Mouse (Mus musculus) testis, adult 2 months (tissue): ENCODE measurements around the gene Itga10. TPM values are rescaled to one million over a fixed set of nuclear protein-coding genes. Genes with fewer than 3 reads are reported as not detected.
A peak's percentile ranks its signal among the peaks of the same experiment; 100 is the strongest.
"Not testable (repeated sequence)": the region's sequence is repeated elsewhere in the genome, so short reads cannot be mapped to it uniquely, and the experiment has no call there.

ENCODE experiments used
- H3K27ac ChIP-seq: fragments of 200-500 bp; 2 replicates; pipeline ENCODE4 v1.5.1; 2012; ENCODE audit warnings: low read depth, low read length; ENCODE audit not compliant: control insufficient read depth, insufficient read depth
- H3K27me3 ChIP-seq: fragments of 200-500 bp; 2 replicates; pipeline ENCODE4 v1.6.1; 2012; ENCODE audit warnings: mild to moderate bottlenecking, low read length, moderate library complexity; ENCODE audit not compliant: control insufficient read depth, insufficient read depth
- H3K36me3 ChIP-seq: fragments of 200-500 bp; 2 replicates; pipeline ENCODE4 v1.6.1; 2012; ENCODE audit warnings: mild to moderate bottlenecking, low read length; ENCODE audit not compliant: control insufficient read depth, insufficient read depth
- H3K4me1 ChIP-seq: fragments of 200-500 bp; 2 replicates; pipeline ENCODE4 v1.6.1; 2012; ENCODE audit warnings: low read length; ENCODE audit not compliant: control insufficient read depth, insufficient read depth
- H3K4me3 ChIP-seq: fragments of 200-500 bp; 2 replicates; pipeline ENCODE4 v1.5.1; 2012; ENCODE audit warnings: low read depth, mild to moderate bottlenecking, low read length, moderate library complexity, mixed read lengths; ENCODE audit not compliant: control insufficient read depth
- CTCF ChIP-seq: fragments of 200-500 bp; IDR thresholded peaks from 2 replicates; pipeline ENCODE4 v1.5.1; 2012; ENCODE audit warnings: low read depth, mild to moderate bottlenecking, inconsistent platforms, low read length, moderate library complexity; ENCODE audit not compliant: control insufficient read depth, insufficient read depth, insufficient replicate concordance
- POLR2A ChIP-seq: fragments of 200-500 bp; IDR thresholded peaks from 2 replicates; pipeline ENCODE4 v1.6.1; 2012; ENCODE audit warnings: low read depth, mild to moderate bottlenecking, inconsistent platforms, low read length, moderate library complexity; ENCODE audit not compliant: control insufficient read depth
- polyA plus RNA-seq: library from polyadenylated mRNA; depleted of rRNA; stranded (reverse); fragments of >200 nt; gene quantifications from 2 replicates; pipeline ENCODE4 v1.2.3, GENCODE M21; 2012

Itga10 gene
- polyA plus RNA-seq, 1 experiment = 1.0 TPM

DNA sequence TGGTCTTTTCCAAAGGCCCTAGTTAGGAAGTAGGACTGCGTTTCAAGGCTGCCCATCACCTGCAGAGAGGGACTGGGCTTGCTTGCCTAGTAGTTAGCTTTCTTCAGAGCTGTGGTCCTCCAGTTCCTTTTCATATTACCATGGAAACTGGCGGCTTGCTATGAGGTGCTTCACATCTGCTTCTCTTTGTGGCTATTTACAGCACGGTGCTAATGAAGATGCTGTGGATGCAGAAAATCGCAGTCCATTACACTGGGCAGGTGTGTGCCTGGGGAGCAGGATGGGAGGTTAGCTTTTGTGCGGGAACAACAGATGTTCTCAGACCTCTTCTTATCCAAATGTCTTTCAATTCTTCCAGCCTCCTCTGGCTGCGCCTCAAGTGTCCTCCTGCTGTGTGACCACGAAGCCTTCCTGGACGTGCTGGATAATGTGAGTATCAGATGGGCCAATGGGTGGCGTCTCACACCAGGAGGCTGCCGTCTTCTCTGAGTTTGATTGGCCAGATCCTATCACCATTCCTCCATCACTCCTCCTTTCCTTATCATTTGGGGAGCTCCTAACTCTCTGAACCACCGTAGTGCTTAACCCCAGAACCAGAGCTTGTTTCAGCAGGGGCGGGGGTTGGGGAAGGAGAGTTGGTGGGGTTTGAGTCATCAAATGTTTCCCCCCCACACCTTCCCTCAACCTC, 35.0 kb downstream of the Itga10 start:
- H3K4me3 ChIP-seq = no peak overlapping the region
- no peak for TF ChIP-seq POLR2A
- TF ChIP-seq CTCF = no peak
- H3K27ac ChIP-seq = no peak overlapping the region
- no peaks in the 10 kb centered on the region for H3K27me3 ChIP-seq
- no peaks in the 10 kb centered on the region for H3K36me3 ChIP-seq
- peaks cover 13% of the 10 kb centered on the region; the same call in 1 of the 2 replicates for H3K4me1 ChIP-seq

- Histone ChIP-seq H3K4me3 (no peak overlapping the region), H3K27ac (no peak overlapping the region), H3K4me1 (peaks cover 13% of the 10 kb centered on the region; the same call in 1 of the 2 replicates), H3K36me3 (no peaks in the 10 kb centered on the region), H3K27me3 (no peaks in the 10 kb centered on the region)
- TF ChIP-seq CTCF (no peak), POLR2A (no peak)
Measured at GRCm38 (mm10) chr3:96683496-96683895, 38.1 kb downstream of the Itga10 start.

DNA sequence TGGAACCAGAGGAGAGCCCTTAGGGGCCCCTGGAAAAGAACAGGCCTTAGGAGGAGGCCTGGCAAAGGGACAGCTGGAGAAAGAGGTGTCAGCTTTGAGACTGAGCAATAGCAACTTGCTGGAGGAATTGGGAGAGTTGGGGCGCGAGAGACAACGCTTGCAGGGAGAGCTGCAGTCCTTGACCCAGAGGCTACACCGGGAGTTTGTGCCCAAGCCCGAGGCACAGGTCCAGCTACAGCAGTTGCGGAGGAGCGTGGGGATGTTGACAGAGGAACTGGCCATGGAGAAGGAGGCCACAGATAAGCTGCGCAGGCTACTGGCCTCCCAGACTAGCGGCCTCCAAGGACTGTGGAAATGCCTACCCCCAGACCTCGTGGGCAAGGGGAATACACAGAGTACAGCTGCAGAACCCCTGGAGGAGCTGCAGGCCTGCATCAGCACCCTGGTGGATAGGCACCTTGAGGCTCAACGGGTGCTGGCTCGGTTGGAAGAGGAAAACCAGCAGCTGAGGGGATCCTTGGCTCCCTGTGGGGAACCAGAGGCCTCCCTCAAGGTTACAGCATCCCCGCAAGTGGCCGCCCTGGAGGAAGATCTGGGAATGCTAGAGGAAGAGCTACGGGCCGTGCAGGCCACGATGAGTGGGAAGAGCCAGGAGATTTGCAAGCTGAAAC, 38.9 kb downstream of the Itga10 start:
- Histone ChIP-seq H3K27me3 (no peaks in the 10 kb centered on the region), H3K27ac (no peak overlapping the region)

DNA sequence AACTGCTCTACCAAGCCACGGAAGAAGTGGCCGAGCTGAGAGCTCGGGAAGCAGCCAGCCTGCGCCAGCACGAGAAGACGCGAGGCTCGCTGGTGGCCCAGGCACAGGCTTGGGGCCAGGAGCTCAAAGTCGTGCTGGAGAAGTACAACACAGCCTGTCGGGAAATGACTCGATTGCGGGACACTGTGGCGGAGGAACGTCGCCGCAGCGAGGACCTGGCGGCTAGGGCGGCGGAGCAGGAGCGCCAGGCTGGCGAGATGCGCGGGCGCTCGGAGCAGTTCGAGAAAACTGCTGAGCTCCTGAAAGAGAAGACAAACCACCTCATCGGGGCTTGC, 39.4 kb downstream of the Itga10 start:
- peaks cover 11% of the 10 kb centered on the region for H3K4me1 ChIP-seq
- no peaks in the 10 kb centered on the region for H3K36me3 ChIP-seq
- H3K4me3 ChIP-seq = peak overlapping the region; percentile 36
- H3K27ac ChIP-seq = no peak overlapping the region
- H3K27me3 ChIP-seq = no peaks in the 10 kb centered on the region
- TF ChIP-seq CTCF (no peak), POLR2A (no peak)

More for the DNA sequence above, 38.9 kb downstream of the Itga10 start:
- peak overlapping the region; percentile 36; the same call in 1 of the 2 replicates for H3K4me3 ChIP-seq
- no peaks in the 10 kb centered on the region for H3K36me3 ChIP-seq
- H3K4me1 ChIP-seq = peaks cover 12% of the 10 kb centered on the region
- no peak for TF ChIP-seq CTCF
- TF ChIP-seq POLR2A = 0 out of 2 replicates have a peak, but pooled peaks have one; percentile 32

DNA sequence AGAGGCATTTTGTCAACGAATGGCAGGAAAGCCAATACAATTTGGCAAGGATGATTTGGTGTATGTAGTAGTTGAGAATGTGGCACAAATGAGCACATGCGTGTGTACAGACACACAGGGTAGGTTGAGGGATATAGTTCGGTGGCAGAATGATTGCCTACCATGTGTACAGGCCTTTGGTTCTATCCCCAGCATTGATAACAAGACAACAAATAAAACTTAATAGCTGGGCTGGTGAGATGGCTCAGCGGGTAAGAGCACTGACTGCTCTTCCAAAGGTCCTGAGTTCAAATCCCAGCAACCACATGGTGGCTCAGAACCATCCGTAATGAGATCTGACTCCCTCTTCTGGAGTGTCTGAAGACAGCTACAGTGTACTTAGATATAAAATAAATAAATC, 40.7 kb downstream of the Itga10 start:
- H3K27ac ChIP-seq, H3K27me3 ChIP-seq, H3K4me3 ChIP-seq, H3K36me3 ChIP-seq: not testable (repeated sequence)
- peaks cover 11% of the 10 kb centered on the region for H3K4me1 ChIP-seq

GRCm38 (mm10) chr3:96688854-96689253, 43.5 kb downstream of the Itga10 start:
- no peak for TF ChIP-seq POLR2A
- TF ChIP-seq CTCF = no peak
- Histone ChIP-seq H3K36me3 (no peaks in the 10 kb centered on the region), H3K4me3 (no peak overlapping the region), H3K27me3 (no peaks in the 10 kb centered on the region), H3K27ac (no peak overlapping the region), H3K4me1 (peaks cover 12% of the 10 kb centered on the region)

GRCm38 (mm10) chr3:96690298-96690697, 44.9 kb downstream of the Itga10 start:
- Histone ChIP-seq H3K36me3 (no peaks in the 10 kb centered on the region), H3K27ac (no peak overlapping the region), H3K4me3 (no peak overlapping the region), H3K4me1 (peaks cover 3% of the 10 kb centered on the region), H3K27me3 (no peaks in the 10 kb centered on the region)
- TF ChIP-seq POLR2A = no peak
- no peak for TF ChIP-seq CTCF
